Mouse (Mus musculus): ENCODE measurements around the gene Scrn1. TPM values are rescaled to one million over a fixed set of nuclear protein-coding genes. Genes with fewer than 3 reads are reported as not detected.
A peak's percentile ranks its signal among the peaks of the same experiment; 100 is the strongest.

The Scrn1 gene
- polyA plus RNA-seq, 1 experiment from 2014 or later = 109 TPM

- Histone ChIP-seq H3K27me3 (replicated peaks; ENCODE audit: control insufficient read depth, insufficient read depth, low read length) (no peaks in the 10 kb centered on the region), H3K4me3 (ENCODE audit: low read length) (no peak overlapping the region), H3K4me2 (ENCODE audit: low read length) (no peak overlapping the region), H3K27ac (ENCODE audit: low read depth, low read length) (no peak overlapping the region), H3K4me1 (ENCODE audit: control insufficient read depth, insufficient read depth, low read depth, low read length) (peaks cover 7% of the 10 kb centered on the region; the same call in 1 of the 2 replicates), H3K9me3 (ENCODE audit: control insufficient read depth, low read length) (no peaks in the 10 kb centered on the region), H3K9ac (ENCODE audit: low read depth, low read length) (no peak overlapping the region), H3K36me3 (ENCODE audit: control insufficient read depth, insufficient read depth, low read length) (no peaks in the 10 kb centered on the region)
- WGBS = 15% methylated on average over 6 of the region's 6 CpGs
- ATAC-seq = peak; percentile 31; the same call in 1 of the 2 replicates
Observed at GRCm38 (mm10) chr6:54573218-54573955, 7.1 kb upstream of the Scrn1 start.

- H3K9ac ChIP-seq (ENCODE audit: low read depth, low read length) = peak overlapping the region; percentile 38; the same call in 1 of the 2 replicates
- ATAC-seq = no peak; the same call in 1 of the 2 replicates
- peaks cover 7% of the 10 kb centered on the region for H3K4me1 ChIP-seq (ENCODE audit: control insufficient read depth, insufficient read depth, low read depth, low read length)
Observed at GRCm38 (mm10) chr6:54569776-54570175, 3.5 kb upstream of the Scrn1 start.

GRCm38 (mm10) chr6:54566546-54566919, 244 bp upstream of the Scrn1 start:
- no peak for ATAC-seq
- Histone ChIP-seq H3K4me2 (ENCODE audit: low read length) (peak overlapping the region; percentile 86), H3K27me3 (replicated peaks; ENCODE audit: control insufficient read depth, insufficient read depth, low read length) (no peaks in the 10 kb centered on the region), H3K27ac (ENCODE audit: low read depth, low read length) (peak overlapping the region; percentile 96), H3K9me3 (ENCODE audit: control insufficient read depth, low read length) (no peaks in the 10 kb centered on the region), H3K4me1 (ENCODE audit: control insufficient read depth, insufficient read depth, low read depth, low read length) (peaks cover 23% of the 10 kb centered on the region), H3K9ac (ENCODE audit: low read depth, low read length) (peak overlapping the region; percentile 90), H3K36me3 (ENCODE audit: control insufficient read depth, insufficient read depth, low read length) (no peaks in the 10 kb centered on the region), H3K4me3 (ENCODE audit: low read length) (peak overlapping the region; percentile 63)
- 3% methylated on average over 6 of the region's 6 CpGs for WGBS

More at GRCm38 (mm10) chr6:54569776-54570175, 3.5 kb upstream of the Scrn1 start:
- 20% methylated on average over 7 of the region's 7 CpGs for WGBS
- no peaks in the 10 kb centered on the region for H3K27me3 ChIP-seq (replicated peaks; ENCODE audit: control insufficient read depth, insufficient read depth, low read length)
- H3K27ac ChIP-seq (ENCODE audit: low read depth, low read length) = 0 out of 2 replicates have a peak overlapping the region, but pooled peaks have one; percentile 4
- H3K4me2 ChIP-seq (ENCODE audit: low read length) = peak overlapping the region; percentile 11
- no peaks in the 10 kb centered on the region for H3K36me3 ChIP-seq (ENCODE audit: control insufficient read depth, insufficient read depth, low read length)
- no peaks in the 10 kb centered on the region for H3K9me3 ChIP-seq (ENCODE audit: control insufficient read depth, low read length)
- no peak overlapping the region for H3K4me3 ChIP-seq (ENCODE audit: low read length)

- Histone ChIP-seq H3K4me2 (ENCODE audit: low read length) (peak overlapping the region; percentile 86), H3K27ac (ENCODE audit: low read depth, low read length) (peak overlapping the region; percentile 81), H3K36me3 (ENCODE audit: control insufficient read depth, insufficient read depth, low read length) (no peaks in the 10 kb centered on the region), H3K4me3 (ENCODE audit: low read length) (peak overlapping the region; percentile 63), H3K9ac (ENCODE audit: low read depth, low read length) (peak overlapping the region; percentile 56), H3K27me3 (replicated peaks; ENCODE audit: control insufficient read depth, insufficient read depth, low read length) (no peaks in the 10 kb centered on the region), H3K9me3 (ENCODE audit: control insufficient read depth, low read length) (no peaks in the 10 kb centered on the region), H3K4me1 (ENCODE audit: control insufficient read depth, insufficient read depth, low read depth, low read length) (peaks cover 23% of the 10 kb centered on the region)
- peak; percentile 64 for ATAC-seq
- WGBS = 13% methylated on average over 3 of the region's 3 CpGs
Observed at GRCm38 (mm10) chr6:54565012-54565411, 1.3 kb downstream of the Scrn1 start.

- peak overlapping the region; percentile 81 for H3K27ac ChIP-seq (ENCODE audit: low read depth, low read length)
- ATAC-seq = 0 out of 2 replicates have a peak, but pooled peaks have one; percentile 29
- H3K4me3 ChIP-seq (ENCODE audit: low read length) = peak overlapping the region; percentile 63
- H3K4me1 ChIP-seq (ENCODE audit: control insufficient read depth, insufficient read depth, low read depth, low read length) = peaks cover 19% of the 10 kb centered on the region
- no peaks in the 10 kb centered on the region for H3K9me3 ChIP-seq (ENCODE audit: control insufficient read depth, low read length)
- 31% methylated on average over 9 of the region's 9 CpGs for whole genome bisulfite sequencing
- H3K9ac ChIP-seq (ENCODE audit: low read depth, low read length) = peak overlapping the region; percentile 56
- H3K36me3 ChIP-seq (ENCODE audit: control insufficient read depth, insufficient read depth, low read length) = no peaks in the 10 kb centered on the region
- H3K27me3 ChIP-seq (replicated peaks; ENCODE audit: control insufficient read depth, insufficient read depth, low read length) = no peaks in the 10 kb centered on the region
- H3K4me2 ChIP-seq (ENCODE audit: low read length) = peak overlapping the region; percentile 86
Observed at GRCm38 (mm10) chr6:54564506-54564991, 1.7 kb downstream of the Scrn1 start.

GRCm38 (mm10) chr6:54563561-54563960, 2.7 kb downstream of the Scrn1 start:
- Histone ChIP-seq H3K4me1 (ENCODE audit: control insufficient read depth, insufficient read depth, low read depth, low read length) (peaks cover 19% of the 10 kb centered on the region), H3K27me3 (replicated peaks; ENCODE audit: control insufficient read depth, insufficient read depth, low read length) (no peaks in the 10 kb centered on the region), H3K9me3 (ENCODE audit: control insufficient read depth, low read length) (no peaks in the 10 kb centered on the region), H3K4me2 (ENCODE audit: low read length) (peak overlapping the region; percentile 86), H3K9ac (ENCODE audit: low read depth, low read length) (peak overlapping the region; percentile 56; the same call in 1 of the 2 replicates), H3K4me3 (ENCODE audit: low read length) (peak overlapping the region; percentile 63), H3K36me3 (ENCODE audit: control insufficient read depth, insufficient read depth, low read length) (no peaks in the 10 kb centered on the region), H3K27ac (ENCODE audit: low read depth, low read length) (no peak overlapping the region)
- 78% methylated on average over 4 of the region's 4 CpGs for WGBS
- ATAC-seq = no peak

GRCm38 (mm10) chr6:54562018-54562809, 4.1 kb downstream of the Scrn1 start:
- 58% methylated on average over 17 of the region's 17 CpGs for WGBS
- no peaks in the 10 kb centered on the region for H3K9me3 ChIP-seq (ENCODE audit: control insufficient read depth, low read length)
- H3K4me3 ChIP-seq (ENCODE audit: low read length) = no peak overlapping the region

GRCm38 (mm10) chr6:54558466-54558865, 7.8 kb downstream of the Scrn1 start:
- Histone ChIP-seq H3K9ac (ENCODE audit: low read depth, low read length) (no peak overlapping the region), H3K27ac (ENCODE audit: low read depth, low read length) (no peak overlapping the region), H3K4me1 (ENCODE audit: control insufficient read depth, insufficient read depth, low read depth, low read length) (peaks cover 27% of the 10 kb centered on the region), H3K4me3 (ENCODE audit: low read length) (no peak overlapping the region), H3K27me3 (replicated peaks; ENCODE audit: control insufficient read depth, insufficient read depth, low read length) (no peaks in the 10 kb centered on the region), H3K4me2 (ENCODE audit: low read length) (no peak overlapping the region), H3K36me3 (ENCODE audit: control insufficient read depth, insufficient read depth, low read length) (no peaks in the 10 kb centered on the region), H3K9me3 (ENCODE audit: control insufficient read depth, low read length) (no peaks in the 10 kb centered on the region)
- no peak for ATAC-seq
- 51% methylated on average over 7 of the region's 7 CpGs for WGBS

More at GRCm38 (mm10) chr6:54562018-54562809, 4.1 kb downstream of the Scrn1 start:
- H3K27me3 ChIP-seq (replicated peaks; ENCODE audit: control insufficient read depth, insufficient read depth, low read length) = no peaks in the 10 kb centered on the region
- H3K4me2 ChIP-seq (ENCODE audit: low read length) = peak overlapping the region; percentile 19
- no peak for ATAC-seq
- no peaks in the 10 kb centered on the region for H3K36me3 ChIP-seq (ENCODE audit: control insufficient read depth, insufficient read depth, low read length)
- H3K4me1 ChIP-seq (ENCODE audit: control insufficient read depth, insufficient read depth, low read depth, low read length) = peaks cover 19% of the 10 kb centered on the region
- no peak overlapping the region for H3K9ac ChIP-seq (ENCODE audit: low read depth, low read length)
- no peak overlapping the region for H3K27ac ChIP-seq (ENCODE audit: low read depth, low read length)

- no peaks in the 10 kb centered on the region for H3K9me3 ChIP-seq (ENCODE audit: control insufficient read depth, low read length)
- no peaks in the 10 kb centered on the region for H3K27me3 ChIP-seq (replicated peaks; ENCODE audit: control insufficient read depth, insufficient read depth, low read length)
- no peak for ATAC-seq
- peaks cover 30% of the 10 kb centered on the region for H3K4me1 ChIP-seq (ENCODE audit: control insufficient read depth, insufficient read depth, low read depth, low read length)
- no peak overlapping the region for H3K4me2 ChIP-seq (ENCODE audit: low read length)
- no peaks in the 10 kb centered on the region for H3K36me3 ChIP-seq (ENCODE audit: control insufficient read depth, insufficient read depth, low read length)
- H3K9ac ChIP-seq (ENCODE audit: low read depth, low read length) = no peak overlapping the region
- no peak overlapping the region for H3K27ac ChIP-seq (ENCODE audit: low read depth, low read length)
- 92% methylated on average over 7 of the region's 7 CpGs for WGBS
- no peak overlapping the region for H3K4me3 ChIP-seq (ENCODE audit: low read length)
Observed at GRCm38 (mm10) chr6:54557671-54558070, 8.6 kb downstream of the Scrn1 start.
